Mouse (Mus musculus) hindbrain, embryonic 11.5 days (tissue): ENCODE data around the gene Ryr3. TPM values are rescaled to one million over a fixed set of nuclear protein-coding genes. Genes with fewer than 3 reads are reported as not detected.
A peak's percentile ranks its signal among the peaks of the same experiment; 100 is the strongest.

ENCODE experiments used
- ATAC-seq: fragments of 200-750 bp; cut with Nextera tagmentation; 2 replicates; pipeline ENCODE4 v1.8.0; 2017; ENCODE audit warnings: mild to moderate bottlenecking, moderate TSS enrichment, moderate library complexity; ENCODE audit not compliant: low FRiP score
- DNase-seq: peaks from one replicate; pipeline ENCODE4 v3.0.0-alpha.2; 2015; ENCODE audit warnings: low spot score
- H3K27ac ChIP-seq: fragments of 300-500 bp; sonication (generic); 2 replicates; pipeline ENCODE4 v1.5.1; 2014; ENCODE audit warnings: mild to moderate bottlenecking, low read depth, low read length
- H3K27me3 ChIP-seq: fragments of 300-500 bp; sonication (generic); 2 replicates; pipeline ENCODE4 v1.6.1; 2014; ENCODE audit warnings: mild to moderate bottlenecking, low read length, moderate library complexity, mixed read lengths; ENCODE audit not compliant: control insufficient read depth, insufficient read depth
- H3K36me3 ChIP-seq: fragments of 300-500 bp; sonication (generic); 2 replicates; pipeline ENCODE4 v1.6.1; 2014; ENCODE audit warnings: mild to moderate bottlenecking, low read length, moderate library complexity, mixed read lengths; ENCODE audit not compliant: control insufficient read depth, insufficient read depth
- H3K4me1 ChIP-seq: fragments of 300-500 bp; sonication (generic); replicated peaks from 2 replicates; pipeline ENCODE4 v1.6.1; 2014; ENCODE audit warnings: low read length, mixed read lengths; ENCODE audit not compliant: control insufficient read depth, insufficient read depth
- H3K4me2 ChIP-seq: fragments of 300-500 bp; sonication (generic); replicated peaks from 2 replicates; pipeline ENCODE4 v1.6.1; 2014; ENCODE audit warnings: mild to moderate bottlenecking, low read depth, low read length
- H3K4me3 ChIP-seq: fragments of 300-500 bp; sonication (generic); 2 replicates; pipeline ENCODE4 v1.5.1; 2014; ENCODE audit warnings: low read depth, low read length
- H3K9ac ChIP-seq: fragments of 300-500 bp; sonication (generic); 2 replicates; pipeline ENCODE4 v1.6.1; 2014; ENCODE audit warnings: low read depth, low read length
- H3K9me3 ChIP-seq: fragments of 300-500 bp; sonication (generic); 2 replicates; pipeline ENCODE4 v1.6.1; 2016; ENCODE audit warnings: low read length; ENCODE audit not compliant: control insufficient read depth
- WGBS: fragments of 180-500 bp; shearing (Covaris S2); extraction: QIAGEN DNeasy Blood & Tissue Kit; methylation state at CpG from one replicate; pipeline ENCODE4 v1.1.7; 2014; 5-methylcytosine and 5-hydroxymethylcytosine counted together
- polyA plus RNA-seq: library from polyadenylated mRNA; unstranded; fragments of >200 nt; fragmentation: Nextera tagmentation; extraction: Ambion mirVana; gene quantifications from 2 replicates; pipeline ENCODE4 v1.2.1, GENCODE M21; 2014

Ryr3 gene
- polyA plus RNA-seq, 1 experiment from 2014 or later, result 1.9 TPM

DNA sequence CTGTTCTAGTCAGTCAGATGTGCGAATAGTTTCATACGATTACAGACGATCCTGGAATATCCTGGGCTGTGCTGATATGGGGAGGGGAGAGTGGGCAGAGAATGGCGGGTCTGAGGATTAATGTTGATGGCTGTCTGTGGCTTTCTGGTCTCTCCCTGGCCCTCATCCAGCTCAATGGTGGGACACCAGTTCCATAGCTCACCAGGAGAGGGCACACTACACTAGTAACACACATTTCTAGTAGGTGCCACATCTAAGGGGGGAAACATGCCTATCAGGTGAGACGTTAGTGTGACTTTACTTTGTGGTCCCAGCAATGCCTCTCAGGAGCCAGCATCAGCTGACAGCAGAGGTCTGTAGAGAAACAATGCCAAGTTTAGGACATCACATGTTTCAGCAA is 451.9 kb downstream of the Ryr3 start:
- H3K4me2 ChIP-seq, result no peak overlapping the region
- no peaks in the 10 kb centered on the region for H3K9me3 ChIP-seq
- 65% methylated on average over 5 of the region's 5 CpGs for WGBS
- H3K4me3 ChIP-seq, result no peak overlapping the region
- ATAC-seq (no peak), DNase-seq (peak; percentile 34)
- H3K27me3 ChIP-seq, result no peaks in the 10 kb centered on the region
- H3K27ac ChIP-seq, result no peak overlapping the region
- H3K9ac ChIP-seq, result no peak overlapping the region
- no peaks in the 10 kb centered on the region for H3K4me1 ChIP-seq
- no peaks in the 10 kb centered on the region for H3K36me3 ChIP-seq

DNA sequence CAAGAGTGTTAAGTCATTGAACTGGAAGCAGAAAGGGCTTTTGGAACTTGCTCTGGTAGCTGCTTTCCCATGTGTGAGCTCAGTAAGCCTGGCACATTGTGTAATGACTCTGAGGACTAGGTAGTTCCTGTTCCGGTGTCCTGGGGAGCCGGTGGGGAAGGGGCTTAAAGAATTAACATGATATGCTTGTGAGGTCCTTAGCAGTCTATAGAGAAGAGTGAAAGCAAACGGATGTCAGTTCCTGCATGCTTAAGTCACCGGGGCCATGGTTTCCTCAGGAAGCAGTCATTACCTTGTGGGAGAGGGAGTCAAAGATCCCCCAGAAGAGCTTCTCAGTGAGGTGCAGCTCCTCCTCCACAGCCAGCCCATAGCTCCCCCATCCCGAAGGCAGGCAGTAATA is 452.6 kb downstream of the Ryr3 start:
- H3K9me3 ChIP-seq, result no peaks in the 10 kb centered on the region
- 82% methylated on average over 5 of the region's 5 CpGs for WGBS

DNA sequence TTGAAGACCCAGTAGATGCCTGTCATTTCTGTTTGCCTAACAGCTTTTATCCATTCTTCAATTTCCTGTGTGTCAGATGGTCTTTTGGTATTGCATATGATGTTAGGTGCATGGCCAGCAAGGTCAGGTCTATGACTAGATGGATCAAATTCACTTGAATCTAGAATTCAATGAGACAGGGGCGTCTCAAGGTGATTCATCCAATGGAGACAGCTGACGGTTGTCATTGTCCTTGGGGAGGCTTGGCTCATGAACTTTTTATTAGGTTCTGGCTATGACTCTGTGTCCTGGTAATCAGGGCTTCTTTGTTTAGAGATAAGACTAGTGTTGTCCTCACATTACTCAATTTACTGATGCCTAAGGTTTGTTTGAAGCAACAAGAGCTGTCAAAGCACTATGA is 454.9 kb downstream of the Ryr3 start:
- H3K4me1 ChIP-seq, result no peaks in the 10 kb centered on the region
- no peak overlapping the region for H3K4me3 ChIP-seq
- H3K27me3 ChIP-seq, result no peaks in the 10 kb centered on the region
- no peaks in the 10 kb centered on the region for H3K9me3 ChIP-seq
- H3K27ac ChIP-seq, result no peak overlapping the region
- no peak overlapping the region for H3K4me2 ChIP-seq
- H3K36me3 ChIP-seq, result no peaks in the 10 kb centered on the region
- H3K9ac ChIP-seq, result no peak overlapping the region
- 81% methylated on average over 2 of the region's 2 CpGs for WGBS
- no peak for DNase-seq
- no peak for ATAC-seq

More for the DNA sequence above, 452.6 kb downstream of the Ryr3 start:
- H3K4me1 ChIP-seq, result no peaks in the 10 kb centered on the region
- no peak overlapping the region for H3K4me2 ChIP-seq
- DNase-seq, result no peak
- no peak overlapping the region for H3K4me3 ChIP-seq
- no peaks in the 10 kb centered on the region for H3K27me3 ChIP-seq
- H3K27ac ChIP-seq, result no peak overlapping the region
- no peak overlapping the region for H3K9ac ChIP-seq
- ATAC-seq, result no peak
- H3K36me3 ChIP-seq, result no peaks in the 10 kb centered on the region

DNA sequence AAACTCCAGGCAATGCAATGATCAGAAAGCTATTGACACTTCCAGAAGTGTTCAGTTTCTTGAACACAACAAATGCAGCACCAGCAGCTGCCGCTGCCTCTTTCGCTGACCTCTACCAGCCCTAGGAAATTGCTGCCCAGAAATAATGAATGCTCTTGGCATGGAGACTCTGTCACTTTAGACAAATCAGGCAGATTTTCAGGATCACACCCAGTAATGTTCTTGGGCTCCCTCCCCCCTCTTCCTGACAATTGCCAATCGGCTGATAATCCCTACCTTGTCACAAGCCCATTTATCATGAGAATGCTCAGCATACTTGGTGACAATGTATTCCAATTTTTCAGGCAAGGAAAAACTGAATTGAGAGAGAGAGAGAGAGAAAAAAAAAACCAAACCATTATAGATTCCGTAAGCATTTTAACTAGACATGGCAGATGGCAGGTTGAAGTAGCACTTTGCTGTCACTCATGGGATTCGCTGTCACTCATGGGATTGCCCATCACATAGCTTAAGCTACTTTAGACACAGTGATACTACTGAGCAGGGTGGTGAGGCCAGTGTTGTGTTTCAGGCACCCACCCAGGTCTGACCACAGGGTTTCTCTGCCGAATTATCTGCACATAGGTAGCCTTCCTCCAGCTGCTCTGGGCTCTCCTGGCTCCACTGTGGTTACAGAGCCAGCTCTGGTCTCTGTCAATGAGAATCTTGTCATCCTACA is 455.5 kb downstream of the Ryr3 start:
- WGBS, result 74% methylated on average over 6 of the region's 6 CpGs
- no peaks in the 10 kb centered on the region for H3K36me3 ChIP-seq
- no peak overlapping the region for H3K9ac ChIP-seq
- no peaks in the 10 kb centered on the region for H3K4me1 ChIP-seq
- no peak overlapping the region for H3K4me2 ChIP-seq
- peak; percentile 50 for ATAC-seq
- H3K9me3 ChIP-seq, result no peaks in the 10 kb centered on the region
- H3K27ac ChIP-seq, result no peak overlapping the region
- no peak overlapping the region for H3K4me3 ChIP-seq
- DNase-seq, result no peak
- no peaks in the 10 kb centered on the region for H3K27me3 ChIP-seq

DNA sequence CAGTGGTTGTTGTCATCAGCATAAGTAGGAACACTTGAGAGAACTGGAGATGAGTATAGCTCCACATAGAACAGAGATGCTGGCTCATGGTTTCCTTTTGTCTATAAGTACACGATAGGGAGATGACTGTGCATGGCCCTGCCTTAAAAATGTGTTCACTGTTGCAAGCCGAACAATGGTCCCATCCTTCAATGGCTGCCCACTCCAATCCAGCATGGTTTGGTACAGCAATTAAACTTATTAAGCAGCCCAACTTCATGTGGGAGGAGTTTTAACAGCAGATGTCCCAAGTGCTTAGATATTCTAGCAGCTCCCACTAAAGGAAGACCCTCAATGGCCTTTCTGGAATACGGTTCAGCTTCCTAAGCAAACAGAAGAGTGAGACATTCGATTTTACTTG is 456.2 kb downstream of the Ryr3 start:
- 71% methylated on average over 4 of the region's 4 CpGs for WGBS
- Histone ChIP-seq H3K27me3 (no peaks in the 10 kb centered on the region), H3K4me1 (no peaks in the 10 kb centered on the region), H3K9ac (no peak overlapping the region), H3K4me3 (no peak overlapping the region), H3K36me3 (no peaks in the 10 kb centered on the region), H3K27ac (0 out of 2 replicates have a peak overlapping the region, but pooled peaks have one; percentile 25), H3K4me2 (no peak overlapping the region), H3K9me3 (no peaks in the 10 kb centered on the region)
- DNase-seq (no peak), ATAC-seq (no peak; the same call in 1 of the 2 replicates)

GRCm38 (mm10) chr2:112759678-112760077 is 457.2 kb downstream of the Ryr3 start:
- 79% methylated on average over 5 of the region's 5 CpGs for WGBS
- ATAC-seq, result no peak

DNA sequence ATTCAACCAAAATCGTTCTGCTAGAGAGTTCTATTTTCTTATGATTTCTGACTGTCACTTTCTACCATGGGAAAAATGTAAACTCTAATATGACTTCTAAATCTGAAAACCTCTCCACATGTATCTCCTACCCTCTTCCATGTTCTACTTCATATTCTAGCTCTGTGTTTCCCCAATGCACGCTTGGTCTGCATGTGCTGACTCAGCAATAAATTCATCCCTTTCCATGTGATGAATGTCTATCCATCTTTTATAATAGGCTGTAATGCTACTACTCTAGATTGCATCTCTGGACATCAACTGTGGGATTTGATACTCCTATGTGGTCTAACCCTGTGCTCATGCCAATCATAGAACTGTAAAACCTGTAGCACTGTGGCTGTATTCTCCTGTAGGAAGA is 458.2 kb downstream of the Ryr3 start:
- WGBS, result 92% methylated on average over 2 of the region's 2 CpGs

More at GRCm38 (mm10) chr2:112759678-112760077, 457.2 kb downstream of the Ryr3 start:
- H3K4me3 ChIP-seq, result no peak overlapping the region
- H3K4me2 ChIP-seq, result no peak overlapping the region
- H3K27me3 ChIP-seq, result no peaks in the 10 kb centered on the region
- H3K36me3 ChIP-seq, result no peaks in the 10 kb centered on the region
- no peak for DNase-seq
- H3K4me1 ChIP-seq, result no peaks in the 10 kb centered on the region
- no peaks in the 10 kb centered on the region for H3K9me3 ChIP-seq
- H3K27ac ChIP-seq, result no peak overlapping the region
- H3K9ac ChIP-seq, result no peak overlapping the region

DNA sequence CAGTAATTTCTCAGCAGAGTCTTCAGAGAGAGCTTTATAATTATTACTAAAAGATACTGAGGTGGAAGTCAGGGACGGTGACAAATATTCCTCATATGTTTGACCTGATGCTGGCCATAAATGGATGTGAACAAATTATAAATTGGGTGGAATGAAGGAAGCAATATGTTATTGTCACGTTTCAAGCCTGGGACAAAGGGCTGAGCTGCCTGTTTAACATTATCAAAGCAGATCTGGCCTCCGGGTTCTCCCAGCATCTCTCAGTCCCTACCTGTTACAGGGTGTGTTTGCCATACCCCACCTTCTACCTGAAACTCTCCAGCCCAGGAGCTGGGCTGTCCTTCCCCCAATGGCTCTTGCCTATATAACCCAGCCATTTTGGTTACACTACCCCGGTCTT is 463.6 kb downstream of the Ryr3 start:
- no peak for DNase-seq
- no peak overlapping the region for H3K4me3 ChIP-seq
- no peak for ATAC-seq
- no peaks in the 10 kb centered on the region for H3K9me3 ChIP-seq
- no peaks in the 10 kb centered on the region for H3K27me3 ChIP-seq
- H3K9ac ChIP-seq, result no peak overlapping the region
- no peaks in the 10 kb centered on the region for H3K4me1 ChIP-seq
- WGBS, result 86% methylated on average over 4 of the region's 4 CpGs
- no peak overlapping the region for H3K27ac ChIP-seq
- H3K4me2 ChIP-seq, result no peak overlapping the region
- H3K36me3 ChIP-seq, result no peaks in the 10 kb centered on the region

More for the DNA sequence above, 458.2 kb downstream of the Ryr3 start:
- Histone ChIP-seq H3K27ac (no peak overlapping the region), H3K9ac (no peak overlapping the region), H3K4me3 (no peak overlapping the region), H3K27me3 (no peaks in the 10 kb centered on the region), H3K9me3 (no peaks in the 10 kb centered on the region), H3K4me1 (no peaks in the 10 kb centered on the region), H3K4me2 (no peak overlapping the region), H3K36me3 (no peaks in the 10 kb centered on the region)
- no peak for DNase-seq
- no peak for ATAC-seq

GRCm38 (mm10) chr2:112751416-112751815 is 465.5 kb downstream of the Ryr3 start:
- H3K27ac ChIP-seq, result no peak overlapping the region

More at GRCm38 (mm10) chr2:112751416-112751815, 465.5 kb downstream of the Ryr3 start:
- H3K9ac ChIP-seq, result no peak overlapping the region
- H3K9me3 ChIP-seq, result no peaks in the 10 kb centered on the region
- H3K4me1 ChIP-seq, result no peaks in the 10 kb centered on the region
- H3K4me2 ChIP-seq, result no peak overlapping the region
- DNase-seq, result no peak
- H3K27me3 ChIP-seq, result no peaks in the 10 kb centered on the region
- WGBS, result 83% methylated on average over 5 of the region's 5 CpGs
- H3K4me3 ChIP-seq, result no peak overlapping the region
- H3K36me3 ChIP-seq, result no peaks in the 10 kb centered on the region
- ATAC-seq, result no peak
